Mouse (Mus musculus): ENCODE results near the gene 4933402N03Rik. TPM values are rescaled to one million over a fixed set of nuclear protein-coding genes. Genes with fewer than 3 reads are reported as not detected.

4933402N03Rik gene
- polyA plus RNA-seq (2012; rRNA removed): not detected in 2 replicates

GRCm38 (mm10) chr7:131146214-131146613 lies at the start of gene 4933402N03Rik:
Gene 4933402N03Rik, minus strand, starts transcription at chr7:131146314.
- TF ChIP-seq CTCF (IDR thresholded peaks at IDR 0.05; ENCODE audit: extremely low read depth, insufficient read depth, low read length) (no peak), POLR2A (IDR thresholded peaks at IDR 0.05; ENCODE audit: extremely low read depth, insufficient read depth, low read length) (no peak)
- Histone ChIP-seq H3K27ac (ENCODE audit: insufficient read depth, low read length) (no peak within 1 kb of the TSS), H3K4me3 (ENCODE audit: insufficient read depth, low read length) (no peak within 1 kb of the TSS), H3K4me1 (ENCODE audit: control insufficient read depth, insufficient read depth, low read length) (no peaks in the 10 kb centered on the region)

GRCm38 (mm10) chr7:131187996-131188395 lies 41.9 kb upstream of the 4933402N03Rik start:
- no peak for TF ChIP-seq CTCF (IDR thresholded peaks at IDR 0.05; ENCODE audit: extremely low read depth, insufficient read depth, low read length)
- Histone ChIP-seq H3K4me3 (ENCODE audit: insufficient read depth, low read length) (no peak overlapping the region), H3K27ac (ENCODE audit: insufficient read depth, low read length) (no peak overlapping the region)

DNA sequence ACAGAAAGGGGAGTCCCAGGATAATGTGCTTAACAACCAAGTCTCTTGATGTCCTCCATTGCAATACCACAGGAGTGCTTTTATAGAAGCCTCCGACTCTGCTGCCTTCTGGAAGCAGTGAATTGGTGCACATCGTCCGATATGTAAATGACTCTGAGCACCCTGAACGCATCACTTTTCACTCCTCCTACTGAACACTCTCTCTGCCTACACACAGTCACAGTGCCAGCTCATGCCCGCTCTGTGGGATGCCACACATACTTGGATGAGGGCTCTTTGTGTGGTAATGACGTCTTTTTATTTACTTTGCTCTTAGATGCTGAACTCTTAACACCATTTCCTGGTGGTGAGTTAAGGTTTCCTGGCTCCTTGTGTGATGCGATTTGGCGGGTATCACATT lies 40.9 kb upstream of the 4933402N03Rik start:
- no peak for TF ChIP-seq POLR2A (IDR thresholded peaks at IDR 0.05; ENCODE audit: extremely low read depth, insufficient read depth, low read length)
- no peak for TF ChIP-seq CTCF (IDR thresholded peaks at IDR 0.05; ENCODE audit: extremely low read depth, insufficient read depth, low read length)
- Histone ChIP-seq H3K4me1 (ENCODE audit: control insufficient read depth, insufficient read depth, low read length) (peaks cover 2% of the 10 kb centered on the region; the same call in 1 of the 2 replicates), H3K4me3 (ENCODE audit: insufficient read depth, low read length) (no peak overlapping the region), H3K27ac (ENCODE audit: insufficient read depth, low read length) (no peak overlapping the region)

More at GRCm38 (mm10) chr7:131187996-131188395, 41.9 kb upstream of the 4933402N03Rik start:
- peaks cover 2% of the 10 kb centered on the region; the same call in 1 of the 2 replicates for H3K4me1 ChIP-seq (ENCODE audit: control insufficient read depth, insufficient read depth, low read length)

DNA sequence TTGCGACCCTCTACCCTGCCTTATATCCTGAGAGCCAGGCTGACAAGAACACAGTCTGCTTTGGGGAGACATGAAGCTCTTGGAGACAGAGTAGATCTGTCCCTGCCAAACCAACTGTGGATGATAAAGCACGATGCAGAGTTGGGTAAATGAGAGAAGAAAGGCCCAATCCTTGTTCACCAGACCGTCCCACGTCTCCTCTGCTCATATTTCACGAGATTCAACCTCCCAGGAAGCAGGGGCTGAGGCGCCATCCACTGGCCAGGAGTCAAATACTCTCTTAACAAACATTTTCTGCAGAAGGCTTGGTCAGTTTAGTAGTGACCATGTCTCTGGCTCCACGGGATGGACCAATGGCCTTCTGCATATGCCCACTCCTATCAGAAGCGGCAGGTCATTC lies 38.2 kb upstream of the 4933402N03Rik start:
- peaks cover 2% of the 10 kb centered on the region; the same call in 1 of the 2 replicates for H3K4me1 ChIP-seq (ENCODE audit: control insufficient read depth, insufficient read depth, low read length)
- TF ChIP-seq POLR2A (IDR thresholded peaks at IDR 0.05; ENCODE audit: extremely low read depth, insufficient read depth, low read length) (no peak), CTCF (IDR thresholded peaks at IDR 0.05; ENCODE audit: extremely low read depth, insufficient read depth, low read length) (no peak)
- H3K4me3 ChIP-seq (ENCODE audit: insufficient read depth, low read length): no peak overlapping the region
- no peak overlapping the region for H3K27ac ChIP-seq (ENCODE audit: insufficient read depth, low read length)

DNA sequence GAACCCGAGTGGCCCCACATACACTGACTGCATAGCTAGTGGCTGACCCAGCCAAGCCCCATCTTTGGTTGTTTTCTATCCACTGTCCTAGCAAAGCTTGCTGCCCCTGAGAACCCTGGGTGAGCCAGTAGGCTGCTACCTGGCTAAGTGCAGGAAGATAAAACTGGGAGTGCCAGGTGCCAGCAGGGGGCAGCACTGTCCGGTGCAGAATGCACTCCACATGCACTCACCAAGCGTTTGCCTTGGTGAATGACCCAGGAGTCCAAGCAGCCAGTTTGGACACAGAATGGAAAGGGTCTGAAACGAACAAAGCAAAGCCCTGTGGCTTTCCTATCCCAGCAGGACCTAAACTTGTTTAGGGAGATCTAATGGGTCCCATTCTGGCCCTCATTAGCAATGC lies 36.6 kb upstream of the 4933402N03Rik start:
- H3K4me3 ChIP-seq (ENCODE audit: insufficient read depth, low read length): no peak overlapping the region
- H3K4me1 ChIP-seq (ENCODE audit: control insufficient read depth, insufficient read depth, low read length): peaks cover 2% of the 10 kb centered on the region; the same call in 1 of the 2 replicates
- no peak overlapping the region for H3K27ac ChIP-seq (ENCODE audit: insufficient read depth, low read length)
- peak; percentile 54 for TF ChIP-seq CTCF (IDR thresholded peaks at IDR 0.05; ENCODE audit: extremely low read depth, insufficient read depth, low read length)
- TF ChIP-seq POLR2A (IDR thresholded peaks at IDR 0.05; ENCODE audit: extremely low read depth, insufficient read depth, low read length): no peak

DNA sequence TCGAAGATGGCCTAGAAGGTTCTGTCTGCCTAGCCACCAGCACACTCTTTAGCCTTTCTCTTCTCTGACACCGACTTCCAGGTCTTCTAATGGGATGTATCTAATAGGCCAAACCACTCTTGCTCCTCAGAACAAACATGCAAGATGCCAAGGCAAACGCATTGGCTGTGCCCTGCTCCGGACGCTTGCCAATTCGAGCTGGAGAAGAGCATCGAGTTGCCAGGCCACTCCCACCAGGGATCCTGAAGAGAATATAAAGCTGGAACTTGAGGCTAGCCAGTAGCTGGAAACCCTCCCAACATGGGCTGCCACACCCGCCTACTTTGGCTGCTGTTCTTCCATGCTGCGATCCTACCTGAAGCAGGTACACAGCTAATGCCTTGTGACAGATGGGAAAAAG lies 28.0 kb upstream of the 4933402N03Rik start, which contains the start of gene 5430419D17Rik:
Gene 5430419D17Rik (plus strand): TSS at position 282 of the 400 bp plus-strand sequence.
- Histone ChIP-seq H3K27ac (ENCODE audit: insufficient read depth, low read length) (no peak within 1 kb of the TSS), H3K4me1 (ENCODE audit: control insufficient read depth, insufficient read depth, low read length) (no peaks in the 10 kb centered on the region)
- TF ChIP-seq POLR2A (IDR thresholded peaks at IDR 0.05; ENCODE audit: extremely low read depth, insufficient read depth, low read length) (no peak), CTCF (IDR thresholded peaks at IDR 0.05; ENCODE audit: extremely low read depth, insufficient read depth, low read length) (no peak)

DNA sequence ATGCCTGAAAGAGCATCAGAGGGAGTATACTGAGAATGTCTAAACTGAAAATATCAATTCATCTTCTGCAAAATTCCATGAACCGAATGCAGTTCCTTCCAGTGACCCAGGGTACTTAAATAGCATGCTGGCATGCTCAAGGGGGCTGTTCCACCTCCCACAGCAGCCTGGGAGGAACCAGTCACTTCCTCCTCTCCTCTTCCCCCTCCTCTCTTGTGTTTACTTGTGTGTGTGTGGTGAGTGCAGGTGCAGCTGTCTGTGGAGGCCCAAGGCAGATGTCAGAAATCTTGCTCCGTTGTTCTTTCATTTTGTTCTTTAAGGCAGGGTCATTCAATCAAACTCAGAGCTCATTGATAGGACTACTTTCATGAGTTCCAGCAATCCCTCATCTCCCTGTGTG lies 23.0 kb upstream of the 4933402N03Rik start:
- H3K4me3 ChIP-seq (ENCODE audit: insufficient read depth, low read length): no peak overlapping the region
- TF ChIP-seq CTCF (IDR thresholded peaks at IDR 0.05; ENCODE audit: extremely low read depth, insufficient read depth, low read length) (no peak), POLR2A (IDR thresholded peaks at IDR 0.05; ENCODE audit: extremely low read depth, insufficient read depth, low read length) (no peak)
- H3K27ac ChIP-seq (ENCODE audit: insufficient read depth, low read length): no peak overlapping the region
- H3K4me1 ChIP-seq (ENCODE audit: control insufficient read depth, insufficient read depth, low read length): no peaks in the 10 kb centered on the region

More for the DNA sequence above, 28.0 kb upstream of the 4933402N03Rik start, which contains the start of gene 5430419D17Rik:
- H3K4me3 ChIP-seq (ENCODE audit: insufficient read depth, low read length): no peak within 1 kb of the TSS

DNA sequence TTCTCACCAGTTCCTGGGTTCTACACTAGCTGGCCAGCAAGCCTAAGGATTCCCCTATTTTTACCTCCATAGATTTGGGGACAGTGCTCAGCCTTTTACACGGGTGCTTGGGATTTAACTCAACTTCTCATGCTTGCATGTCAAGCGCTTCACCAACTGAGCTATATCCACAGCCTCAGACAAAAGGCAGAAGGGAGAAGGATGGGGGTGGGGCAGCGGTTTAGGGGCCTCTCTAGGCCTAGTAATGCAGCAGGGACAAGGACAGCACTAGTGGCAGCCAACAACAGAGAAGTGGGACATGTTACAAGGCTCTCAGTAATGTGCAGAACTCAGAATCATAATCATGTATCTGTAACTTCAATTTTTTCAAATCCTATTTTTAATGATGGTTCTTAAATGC lies 21.7 kb upstream of the 4933402N03Rik start:
- no peak overlapping the region for H3K27ac ChIP-seq (ENCODE audit: insufficient read depth, low read length)
- TF ChIP-seq POLR2A (IDR thresholded peaks at IDR 0.05; ENCODE audit: extremely low read depth, insufficient read depth, low read length) (no peak), CTCF (IDR thresholded peaks at IDR 0.05; ENCODE audit: extremely low read depth, insufficient read depth, low read length) (no peak)

DNA sequence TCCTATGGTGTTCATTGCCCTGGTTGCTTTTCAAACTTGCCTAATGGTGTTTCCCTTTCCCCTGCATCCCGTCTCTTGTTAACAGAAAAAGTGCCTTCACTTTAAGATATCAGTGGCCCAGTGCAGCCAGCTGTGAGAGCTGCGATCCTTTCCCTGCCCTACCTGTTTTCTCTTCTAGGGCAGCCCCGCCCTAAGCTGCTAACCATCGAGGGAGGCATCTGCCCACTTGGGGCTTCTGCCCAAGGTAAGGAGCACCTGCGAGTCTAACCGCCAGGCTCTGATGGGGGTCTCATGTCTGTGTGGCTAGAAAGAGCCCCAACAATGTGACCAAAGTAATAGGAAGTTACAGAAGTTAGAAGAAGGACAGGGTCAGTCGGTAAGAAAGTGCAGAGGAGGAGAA lies 16.1 kb upstream of the 4933402N03Rik start:
- no peak overlapping the region for H3K27ac ChIP-seq (ENCODE audit: insufficient read depth, low read length)
- no peak overlapping the region for H3K4me3 ChIP-seq (ENCODE audit: insufficient read depth, low read length)
- TF ChIP-seq CTCF (IDR thresholded peaks at IDR 0.05; ENCODE audit: extremely low read depth, insufficient read depth, low read length) (no peak), POLR2A (IDR thresholded peaks at IDR 0.05; ENCODE audit: extremely low read depth, insufficient read depth, low read length) (no peak)
- H3K4me1 ChIP-seq (ENCODE audit: control insufficient read depth, insufficient read depth, low read length): no peaks in the 10 kb centered on the region

More for the DNA sequence above, 21.7 kb upstream of the 4933402N03Rik start:
- no peaks in the 10 kb centered on the region for H3K4me1 ChIP-seq (ENCODE audit: control insufficient read depth, insufficient read depth, low read length)
- no peak overlapping the region for H3K4me3 ChIP-seq (ENCODE audit: insufficient read depth, low read length)

DNA sequence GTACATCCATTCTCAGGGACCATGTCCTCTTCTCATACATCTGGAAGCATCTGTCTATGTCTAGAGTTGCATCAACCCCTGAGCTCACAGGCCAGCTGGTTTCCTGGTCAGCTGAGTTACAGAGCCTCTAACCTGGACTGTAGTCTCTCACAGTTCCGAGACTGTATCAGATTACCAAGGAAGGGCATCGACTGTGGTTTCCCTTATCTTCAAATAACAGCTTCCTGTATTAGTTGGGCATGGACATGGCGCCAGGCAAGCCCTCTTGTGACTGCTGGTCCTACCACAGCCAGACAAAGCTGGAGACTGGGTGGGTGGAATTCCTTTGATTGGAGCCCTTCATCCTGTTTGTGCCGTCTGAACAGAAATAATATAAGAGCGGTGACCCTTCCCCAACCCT lies 6.9 kb upstream of the 4933402N03Rik start:
- no peak for TF ChIP-seq CTCF (IDR thresholded peaks at IDR 0.05; ENCODE audit: extremely low read depth, insufficient read depth, low read length)
- TF ChIP-seq POLR2A (IDR thresholded peaks at IDR 0.05; ENCODE audit: extremely low read depth, insufficient read depth, low read length): no peak
- Histone ChIP-seq H3K27ac (ENCODE audit: insufficient read depth, low read length) (no peak overlapping the region), H3K4me1 (ENCODE audit: control insufficient read depth, insufficient read depth, low read length) (no peaks in the 10 kb centered on the region), H3K4me3 (ENCODE audit: insufficient read depth, low read length) (no peak overlapping the region)
